Mouse (Mus musculus): Measurements from ENCODE around the gene Sgsh.

Sgsh gene

DNA sequence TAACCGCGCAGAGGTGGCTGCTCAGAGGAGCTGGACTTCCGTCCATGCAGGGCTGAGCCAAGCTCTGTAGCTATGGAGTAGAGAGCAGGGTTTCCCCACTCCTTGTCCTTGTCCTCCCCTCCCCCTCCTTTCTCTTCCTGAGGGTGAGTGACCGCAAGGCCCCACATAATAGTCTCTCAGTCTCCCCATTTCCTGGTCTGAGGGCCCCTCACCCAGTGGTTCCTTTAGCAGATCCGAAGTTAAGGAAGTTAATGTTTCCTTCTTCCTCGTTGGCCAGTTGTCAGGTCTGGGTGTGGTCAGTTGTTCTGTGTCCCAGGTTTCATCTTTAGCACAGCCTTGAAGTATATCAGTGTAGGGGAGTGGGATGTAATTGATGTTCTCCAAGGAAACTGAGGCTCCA is 20.1 kb upstream of the Sgsh start:
- DNase-seq: no peak

DNA sequence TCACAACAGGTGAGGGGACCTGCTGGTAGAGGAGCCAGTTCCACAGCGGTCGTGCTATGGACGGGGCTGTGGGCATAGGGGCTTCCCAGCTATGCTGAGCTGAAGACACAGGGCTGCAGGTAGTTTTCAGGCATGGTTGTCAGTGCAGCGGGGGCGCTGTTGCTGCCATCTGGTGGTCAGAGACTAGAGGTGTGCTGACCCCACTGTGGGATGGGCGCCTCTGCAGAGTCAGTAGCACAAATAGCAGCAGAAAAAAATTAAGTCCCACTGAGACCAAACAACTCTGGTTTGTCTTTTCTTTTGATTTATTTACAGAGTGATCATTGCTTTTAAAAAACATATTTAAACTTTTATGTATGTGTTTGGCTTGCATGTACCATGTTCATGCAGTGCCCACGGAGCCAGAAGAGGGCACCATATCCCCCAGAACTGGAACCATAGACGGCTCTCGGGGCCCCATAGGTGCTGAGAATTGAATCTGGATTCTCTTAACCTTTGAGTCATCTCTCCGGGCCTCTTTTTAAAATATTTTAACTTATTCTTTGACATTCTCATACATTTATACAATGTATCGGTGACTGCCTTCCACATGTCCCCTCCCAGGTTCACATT is 8.3 kb upstream of the Sgsh start:
- DNase-seq: peak; percentile 38 to 57

GRCm38 (mm10) chr11:119362769-119363533 is 7.6 kb upstream of the Sgsh start:
- no peak for DNase-seq

- DNase-seq: no peak
Observed at GRCm38 (mm10) chr11:119359089-119359488, 3.8 kb upstream of the Sgsh start.

- peak in 1 of 2 experiments; percentile 42 for DNase-seq
Observed at GRCm38 (mm10) chr11:119354798-119355442, 416 bp downstream of the Sgsh start.

GRCm38 (mm10) chr11:119353946-119354345 is 1.4 kb downstream of the Sgsh start:
- DNase-seq: no peak

DNA sequence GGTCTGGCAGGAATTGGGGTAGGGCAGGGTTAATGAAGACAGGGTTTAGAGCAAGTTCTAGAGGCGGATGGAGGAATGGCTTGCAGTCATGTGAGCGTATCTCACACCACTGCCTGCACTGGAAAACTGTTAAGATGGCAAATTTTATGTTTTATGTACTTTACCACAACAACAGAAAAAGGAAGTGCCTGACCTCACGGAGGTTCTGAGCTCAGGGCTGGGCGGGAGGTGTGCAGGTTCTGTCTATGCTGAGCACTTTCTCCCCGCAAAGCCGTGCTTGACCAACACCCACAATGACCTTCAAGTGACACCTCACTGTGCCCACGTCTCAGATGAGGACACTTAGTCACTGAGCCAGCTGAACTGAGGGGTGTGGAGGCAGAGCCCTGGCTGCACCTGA is 3.2 kb downstream of the Sgsh start:
- DNase-seq: no peak

GRCm38 (mm10) chr11:119347125-119347524 is 8.2 kb downstream of the Sgsh start:
- no peak for DNase-seq

DNA sequence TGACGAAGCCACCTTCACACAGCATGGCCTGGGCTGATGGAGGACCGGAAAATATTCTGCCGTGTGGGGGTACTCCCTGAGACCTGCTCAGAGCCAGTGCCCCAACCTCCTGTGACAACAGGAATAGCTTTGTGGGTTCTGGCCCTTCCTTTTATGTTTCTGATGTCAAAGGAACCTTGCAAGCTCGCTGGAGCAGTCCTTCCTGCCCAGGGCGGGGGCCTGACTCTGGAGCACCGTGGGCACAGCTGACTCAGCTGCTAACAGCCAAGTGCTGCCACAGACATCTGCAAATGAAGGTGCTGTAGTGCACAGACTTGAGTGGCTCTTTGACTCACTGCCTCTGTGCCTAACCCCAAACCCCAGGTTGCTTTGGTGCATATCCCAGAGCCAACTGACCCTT is 10.5 kb downstream of the Sgsh start:
- DNase-seq: no peak

DNA sequence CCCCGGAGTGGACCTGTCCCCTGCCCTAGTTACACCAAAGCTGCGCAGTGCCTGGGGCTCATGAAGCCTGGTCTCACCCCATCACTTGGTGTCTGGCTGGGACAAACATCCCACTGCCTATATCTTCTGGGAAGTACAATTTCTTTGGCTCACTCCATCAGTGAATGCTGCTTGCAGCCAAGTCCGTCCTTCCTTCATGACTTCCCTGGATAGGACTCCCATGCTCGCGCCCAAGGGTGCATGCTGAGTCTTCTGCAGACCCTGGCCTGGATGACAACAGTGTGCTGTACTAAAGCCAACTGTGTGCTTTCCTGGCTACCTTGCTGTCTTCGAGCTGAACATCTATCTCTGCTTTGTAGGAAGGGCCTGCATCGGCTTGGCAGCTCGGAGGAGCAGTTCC is 11.2 kb downstream of the Sgsh start:
- no peak for DNase-seq

DNA sequence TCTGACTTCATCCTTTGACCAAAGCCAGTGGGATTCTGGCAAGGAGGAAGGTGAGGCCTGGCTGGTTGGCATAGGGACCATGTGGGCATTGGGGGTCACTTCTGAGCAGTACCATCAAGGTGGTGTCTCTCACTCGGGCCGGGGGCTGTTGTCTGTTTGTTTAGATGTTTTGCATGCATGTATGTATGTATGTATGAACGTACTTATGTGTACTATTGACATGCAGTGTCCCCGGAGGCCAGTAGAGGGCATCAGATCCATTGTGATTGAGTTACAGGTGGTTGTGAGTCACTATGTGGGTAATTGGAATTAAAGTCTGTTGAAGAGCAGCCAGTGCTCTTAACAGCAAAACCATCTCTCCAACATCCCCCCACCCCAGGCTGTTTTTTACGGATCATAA is 15.7 kb downstream of the Sgsh start:
- peak; percentile 40 to 51 for DNase-seq

- DNase-seq: no peak
Observed at GRCm38 (mm10) chr11:119339179-119339578, 16.2 kb downstream of the Sgsh start.

DNA sequence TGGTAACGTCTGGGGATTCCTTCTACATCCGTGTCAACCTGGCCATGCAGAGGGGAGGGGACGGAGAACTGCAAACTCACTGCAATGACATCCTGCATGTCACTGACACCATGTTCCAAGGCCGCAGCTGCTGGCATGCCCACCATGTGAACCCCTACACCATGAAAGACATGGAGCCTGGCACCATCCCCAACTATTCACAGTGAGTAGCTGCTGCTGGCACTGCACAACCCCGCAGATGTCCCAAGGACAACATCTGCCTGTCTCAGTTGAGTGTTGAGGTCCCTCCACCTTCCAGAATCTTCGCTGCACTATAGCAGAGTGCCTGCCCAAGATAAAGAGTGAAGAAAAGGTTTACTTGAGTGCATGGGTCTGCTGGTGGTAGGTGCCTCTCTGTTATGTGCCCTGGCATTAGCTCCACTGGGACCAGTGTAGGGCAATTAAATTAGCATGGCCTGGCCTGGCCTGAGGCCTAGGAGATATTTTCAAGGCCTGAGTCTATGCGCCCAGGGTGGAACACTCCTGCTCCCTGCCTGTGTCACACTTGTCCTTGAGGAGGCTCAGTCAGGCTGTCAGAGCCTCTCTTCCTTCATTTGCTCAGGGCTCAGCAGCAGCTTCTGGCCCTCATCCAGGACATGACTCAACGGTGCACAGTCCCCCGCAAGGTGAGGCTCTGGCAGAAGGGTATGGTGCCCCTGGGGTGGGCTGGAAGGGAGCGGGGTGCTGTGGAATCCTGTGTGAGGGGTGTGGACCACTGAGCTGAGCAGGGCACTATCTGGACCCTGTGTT is 16.9 kb downstream of the Sgsh start:
- no peak for DNase-seq

DNA sequence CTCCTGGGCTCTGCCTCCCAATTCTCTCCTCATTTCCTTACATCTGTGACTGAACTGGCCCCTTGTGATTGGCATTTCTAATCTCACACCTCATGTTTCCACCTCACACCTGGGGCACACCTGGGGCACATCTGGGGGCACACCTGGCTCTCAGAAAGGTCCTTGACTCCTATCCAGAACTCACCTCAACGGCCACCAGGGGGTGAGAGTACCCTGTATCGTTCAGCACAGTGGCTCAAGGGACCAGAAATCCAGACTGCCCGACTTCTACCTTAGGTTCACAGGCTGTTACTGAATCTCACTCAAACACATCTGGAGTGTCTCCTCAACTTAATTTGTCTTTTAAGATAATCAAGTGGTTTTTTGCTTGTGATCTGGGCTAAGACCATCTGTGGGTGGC is 23.4 kb downstream of the Sgsh start:
- DNase-seq: no peak

- DNase-seq: no peak
Observed at GRCm38 (mm10) chr11:119330592-119330991, 24.7 kb downstream of the Sgsh start.

DNA sequence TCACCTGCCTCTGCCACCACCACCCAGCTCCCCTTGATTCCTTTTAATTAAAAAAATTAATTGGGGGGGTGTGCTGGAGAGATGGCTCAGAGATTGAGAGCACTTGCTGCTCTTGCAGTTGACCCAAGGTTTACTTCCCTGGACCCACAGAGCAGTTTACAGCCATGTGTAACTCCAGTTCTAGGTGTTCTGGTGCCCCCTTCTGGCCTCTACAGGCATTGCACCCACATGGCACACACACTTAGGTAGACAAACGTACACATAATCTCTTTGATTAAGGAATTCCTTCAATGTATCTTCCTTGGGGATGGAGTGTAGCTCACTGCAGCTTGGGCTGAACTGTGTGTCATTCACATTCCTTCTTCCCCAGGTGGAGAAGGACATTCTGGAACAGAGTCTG is 30.3 kb downstream of the Sgsh start:
- no peak for DNase-seq

DNA sequence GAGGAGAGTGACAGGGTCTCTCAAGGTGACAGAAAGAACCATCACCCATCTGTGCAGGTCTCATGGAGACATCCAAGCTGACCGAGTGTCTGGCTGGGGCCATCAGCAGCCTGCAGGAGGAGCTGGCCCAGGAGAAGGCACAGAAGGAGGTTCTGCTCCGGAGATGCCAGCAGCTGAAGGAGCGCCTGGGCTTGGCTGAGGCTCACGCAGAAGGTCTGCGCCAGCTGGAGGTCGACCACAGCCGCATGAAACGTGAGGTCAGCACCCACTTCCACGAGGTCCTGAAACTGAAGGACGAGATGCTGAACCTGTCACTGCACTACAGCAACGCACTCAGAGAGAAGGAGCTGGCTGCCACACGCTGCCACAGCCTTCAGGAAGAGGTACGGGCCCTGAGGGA is 32.8 kb downstream of the Sgsh start:
- no peak for DNase-seq

DNA sequence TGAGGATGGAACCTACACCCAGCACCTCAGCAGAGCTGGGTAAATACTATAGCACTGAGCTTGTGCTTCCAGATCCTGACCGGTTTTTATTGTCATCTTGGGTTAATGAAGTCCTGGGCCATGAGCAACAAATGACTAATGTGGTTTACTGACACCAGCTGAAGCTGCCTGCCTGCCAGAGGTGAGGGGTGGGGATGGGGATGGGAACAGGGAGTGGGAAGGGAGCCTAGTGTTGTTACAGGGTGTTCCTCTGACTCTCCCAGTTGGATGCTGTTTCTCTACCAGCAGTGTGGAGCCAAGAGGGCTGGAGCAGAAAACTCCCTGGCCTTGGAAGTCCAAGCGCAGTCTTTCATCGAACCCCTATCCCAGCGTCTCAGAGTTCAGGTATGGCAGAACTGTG is 38.6 kb downstream of the Sgsh start:
- DNase-seq: no peak

GRCm38 (mm10) chr11:119314252-119314936 is 40.9 kb downstream of the Sgsh start:
- DNase-seq: no peak

DNA sequence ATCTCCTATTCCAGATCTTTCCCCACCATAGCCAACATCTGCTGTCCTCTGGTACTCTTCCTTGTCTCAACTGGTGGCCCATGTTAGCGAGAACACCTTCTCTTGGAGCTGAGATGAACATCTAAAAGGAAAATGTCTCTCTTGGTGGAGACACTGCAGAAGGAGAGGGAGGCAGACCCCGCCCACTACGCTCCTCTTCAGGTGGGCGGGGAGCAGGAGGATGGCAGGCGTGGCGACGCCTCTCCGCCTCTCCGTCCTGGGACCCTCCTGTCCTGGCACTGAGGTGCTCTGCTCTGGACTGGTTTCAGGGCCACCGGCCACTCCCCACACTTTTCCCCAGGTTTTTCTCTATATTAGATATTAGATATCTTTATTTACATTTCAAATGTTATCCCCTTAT is 44.7 kb downstream of the Sgsh start:
- DNase-seq: no peak

GRCm38 (mm10) chr11:119307916-119308315 is 47.4 kb downstream of the Sgsh start:
- no peak for DNase-seq

DNA sequence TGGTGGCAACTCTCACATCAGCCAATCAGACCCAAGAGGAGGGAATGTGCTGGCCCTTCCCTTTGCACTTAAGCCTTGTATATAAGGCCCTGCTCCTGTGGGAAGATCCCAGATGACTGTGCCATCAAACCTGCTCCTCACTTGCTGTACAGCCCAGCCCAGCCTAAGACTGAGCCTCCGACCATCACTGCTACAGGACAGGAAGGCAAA is 47.8 kb downstream of the Sgsh start, which contains the start of gene Card14:
Card14 (plus strand) TSS at position 111 of the 210 bp plus-strand sequence.
- DNase-seq: no peak
